Mouse (Mus musculus) erythroid progenitor cell, adult 5-6 weeks (primary cell): Measurements from ENCODE around the gene Rpl9-ps1. TPM values are rescaled to one million over a fixed set of nuclear protein-coding genes. Genes with fewer than 3 reads are reported as not detected.

ENCODE experiments used
- ATAC-seq: replicated peaks from 2 replicates; pipeline ENCODE4 v1.8.0; 2016; ENCODE audit warnings: moderate number of reproducible peaks, mild to moderate bottlenecking, moderate TSS enrichment, inconsistent platforms; ENCODE audit not compliant: poor library complexity, low FRiP score, severe bottlenecking
- total RNA-seq, 2 experiments: library from RNA; stranded (forward) in 1 of 2; stranded (reverse) in 1 of 2; fragments of 150-400 nt in 1 of 2; fragments of 186-747, 209-891 nt in 1 of 2; gene quantifications; 2 replicates each; pipeline versions ENCODE4 v1.2.3 to v1.2.4; 2015 to 2017; ENCODE audit warnings: low replicate concordance in 2 of 2

Rpl9-ps1 gene
- total RNA-seq, 2 experiments from 2014 or later = not detected

DNA sequence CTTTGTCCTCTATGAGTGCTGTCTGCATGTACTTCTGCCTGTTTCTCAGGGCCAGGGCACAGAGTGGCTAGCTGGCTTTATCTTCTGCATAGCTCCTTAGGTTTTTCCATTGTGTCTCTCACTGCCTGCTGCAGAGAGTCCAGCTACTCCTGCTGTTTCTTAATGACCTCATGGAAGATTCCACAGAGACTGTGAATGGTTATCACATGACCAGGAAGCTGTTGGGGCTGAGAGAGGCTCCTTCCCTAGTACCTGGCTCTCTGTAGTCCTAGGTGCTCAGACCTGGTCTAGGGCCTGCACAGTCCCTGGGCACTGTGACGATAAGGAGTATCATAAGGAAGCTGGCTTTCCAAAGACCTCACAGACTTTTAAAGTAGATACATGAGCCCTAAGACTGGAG lies 14.8 kb downstream of the Rpl9-ps1 start:
- no peak for ATAC-seq

- no peak for ATAC-seq
Measured at GRCm38 (mm10) chr11:83628808-83629207, 16.6 kb downstream of the Rpl9-ps1 start.

GRCm38 (mm10) chr11:83623586-83623985 lies 21.8 kb downstream of the Rpl9-ps1 start:
- ATAC-seq = no peak

DNA sequence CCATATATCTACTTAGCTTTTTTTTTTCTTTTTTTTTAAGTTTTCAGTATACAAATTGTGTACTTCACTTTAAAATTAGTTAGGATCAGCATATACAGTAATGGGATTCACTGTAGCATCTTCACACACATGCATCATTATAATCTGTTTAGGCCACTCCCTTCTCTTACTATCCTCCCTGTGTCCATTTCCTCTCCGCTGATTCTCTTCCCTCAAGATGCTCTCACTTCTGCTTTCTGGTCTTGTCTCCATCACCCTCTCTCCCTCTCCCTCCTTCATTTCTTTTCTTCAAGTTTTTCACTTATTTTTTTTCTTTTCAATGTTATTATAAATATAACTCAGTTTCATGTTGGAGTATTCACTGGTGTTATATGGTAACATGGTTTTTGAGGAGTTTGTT lies 26.4 kb downstream of the Rpl9-ps1 start:
- ATAC-seq = no peak

DNA sequence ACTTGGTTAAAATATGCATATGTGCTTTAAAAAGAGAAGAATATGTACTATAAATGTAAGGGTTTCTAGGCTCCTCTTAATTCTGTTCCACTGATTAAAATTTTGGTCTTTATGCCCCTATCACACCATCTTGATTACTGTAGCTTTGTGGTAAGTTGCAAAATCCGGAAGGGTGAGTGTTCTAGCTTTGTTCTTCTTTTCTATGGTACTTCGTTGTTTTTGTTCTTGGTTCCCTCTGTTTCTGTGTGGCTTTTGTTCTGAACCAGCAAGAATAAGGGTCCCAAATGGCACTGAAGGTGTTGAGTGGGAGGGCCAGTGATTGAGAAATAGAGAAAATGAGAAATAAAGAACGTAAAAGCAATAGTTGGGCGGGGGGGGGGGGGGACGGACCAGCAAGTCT lies 27.2 kb downstream of the Rpl9-ps1 start:
- no peak for ATAC-seq

- no peak for ATAC-seq
Measured at GRCm38 (mm10) chr11:83616586-83616985, 28.8 kb downstream of the Rpl9-ps1 start.

GRCm38 (mm10) chr11:83610900-83611299 lies 34.5 kb downstream of the Rpl9-ps1 start:
- no peak for ATAC-seq

GRCm38 (mm10) chr11:83606396-83606795 lies 39.0 kb downstream of the Rpl9-ps1 start:
- ATAC-seq = no peak

- no peak for ATAC-seq
Measured at GRCm38 (mm10) chr11:83605535-83605934, 39.9 kb downstream of the Rpl9-ps1 start.

DNA sequence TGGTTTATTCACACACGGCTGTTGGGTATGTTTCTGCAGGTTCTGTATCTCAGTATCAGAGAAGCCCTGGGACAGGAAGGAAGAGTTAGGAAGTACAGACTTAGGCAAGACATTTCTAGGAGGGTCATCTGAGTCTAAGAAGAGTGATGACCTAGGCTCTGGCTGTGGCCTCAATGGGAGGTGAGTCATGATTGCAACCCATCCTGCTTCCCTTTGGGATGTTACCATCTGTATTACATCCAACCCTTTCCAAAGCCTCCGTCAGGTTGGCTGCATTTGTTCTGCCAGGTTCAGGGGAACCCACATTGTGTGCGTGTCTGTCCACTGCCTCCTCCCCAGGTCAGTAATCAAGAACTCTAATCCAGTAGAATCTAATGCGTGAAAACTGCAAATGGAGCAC lies 40.7 kb downstream of the Rpl9-ps1 start:
- ATAC-seq = no peak

- ATAC-seq = no peak
Measured at GRCm38 (mm10) chr11:83603399-83603798, 42.0 kb downstream of the Rpl9-ps1 start.

- no peak for ATAC-seq
Measured at GRCm38 (mm10) chr11:83600576-83600975, 44.8 kb downstream of the Rpl9-ps1 start.

- ATAC-seq = no peak
Measured at GRCm38 (mm10) chr11:83598991-83599390, 46.4 kb downstream of the Rpl9-ps1 start.

DNA sequence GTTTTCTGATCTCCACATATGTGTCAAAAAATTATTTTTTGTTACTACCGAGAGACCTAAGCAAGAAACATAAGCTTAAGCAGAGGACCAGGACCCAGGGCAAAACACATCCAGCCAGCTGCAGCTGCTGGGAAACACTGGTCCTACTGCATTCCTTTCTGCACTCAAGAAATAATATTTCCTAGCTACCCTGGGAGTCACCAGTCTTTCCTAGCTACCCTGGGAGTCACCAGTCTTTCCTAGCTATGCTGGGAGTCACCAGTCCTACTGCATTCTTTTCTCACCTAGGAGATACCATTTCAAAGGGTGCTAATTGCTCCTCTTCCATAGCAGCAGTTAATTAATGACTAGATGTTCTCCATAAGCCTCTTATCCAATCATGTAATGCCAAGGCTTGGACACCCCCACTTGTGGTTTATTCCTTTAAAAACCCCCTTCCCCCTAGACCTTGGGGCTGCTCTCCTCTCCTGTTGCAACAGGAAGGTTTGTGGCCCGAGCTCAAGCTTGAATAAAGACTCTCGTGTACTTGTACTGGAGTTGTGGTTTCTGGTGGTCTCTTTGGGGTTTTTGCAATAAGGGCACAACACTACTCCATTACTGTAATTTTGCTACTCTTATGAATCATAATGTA lies 47.1 kb downstream of the Rpl9-ps1 start:
- no peak for ATAC-seq

- no peak for ATAC-seq
Measured at GRCm38 (mm10) chr11:83597796-83598195, 47.6 kb downstream of the Rpl9-ps1 start.

GRCm38 (mm10) chr11:83595669-83596455 lies 49.6 kb downstream of the Rpl9-ps1 start:
- no peak for ATAC-seq

Other genes with a start within 250 kb of the Rpl9-ps1 start
- gene Rasl10b, start 236.5 kb downstream of the Rpl9-ps1 start, total RNA-seq (2015; ENCODE audit: low replicate concordance) = not detected in 2 replicates
- 0.23 TPM in 1 of 2 replicates, not detected in the other for gene Rasl10b, start 236.5 kb downstream of the Rpl9-ps1 start, total RNA-seq (2017; ENCODE audit: low replicate concordance)
- gene Gas2l2, start 216.2 kb downstream of the Rpl9-ps1 start, total RNA-seq (2015; ENCODE audit: low replicate concordance) = not detected in 2 replicates
- not detected in 2 replicates for gene Gas2l2, start 216.2 kb downstream of the Rpl9-ps1 start, total RNA-seq (2017; ENCODE audit: low replicate concordance)
- 12.3 TPM in 1 of 2 replicates, not detected in the other for gene 1700020L24Rik, start 207.9 kb downstream of the Rpl9-ps1 start, total RNA-seq (2015; ENCODE audit: low replicate concordance)
- 4.0 and 4.7 TPM in 2 replicates for gene 1700020L24Rik, start 207.9 kb downstream of the Rpl9-ps1 start, total RNA-seq (2017; ENCODE audit: low replicate concordance)
- not detected in 2 replicates for gene Mmp28, start 182.6 kb downstream of the Rpl9-ps1 start, total RNA-seq (2015; ENCODE audit: low replicate concordance)
- 1.7 TPM in 1 of 2 replicates, not detected in the other for gene Mmp28, start 182.6 kb downstream of the Rpl9-ps1 start, total RNA-seq (2017; ENCODE audit: low replicate concordance)
- gene Taf15, start 172.5 kb downstream of the Rpl9-ps1 start, total RNA-seq (2015; ENCODE audit: low replicate concordance) = 47.2 and 59.5 TPM in 2 replicates
- gene Taf15, start 172.5 kb downstream of the Rpl9-ps1 start, total RNA-seq (2017; ENCODE audit: low replicate concordance) = 50.6 and 95.9 TPM in 2 replicates
- not detected in 2 replicates for gene Heatr9, start 123.4 kb downstream of the Rpl9-ps1 start, total RNA-seq (2015; ENCODE audit: low replicate concordance)
- 0.26 TPM in 1 of 2 replicates, not detected in the other for gene Heatr9, start 123.4 kb downstream of the Rpl9-ps1 start, total RNA-seq (2017; ENCODE audit: low replicate concordance)
- gene Ccl5, start 115.1 kb downstream of the Rpl9-ps1 start, total RNA-seq (2015; ENCODE audit: low replicate concordance) = 11.5 and 25.6 TPM in 2 replicates
- 4.6 TPM in 1 of 2 replicates, not detected in the other for gene Ccl5, start 115.1 kb downstream of the Rpl9-ps1 start, total RNA-seq (2017; ENCODE audit: low replicate concordance)
- 28.1 and 34.2 TPM in 2 replicates for gene Ccl9, start 67.0 kb downstream of the Rpl9-ps1 start, total RNA-seq (2015; ENCODE audit: low replicate concordance)
- gene Ccl9, start 67.0 kb downstream of the Rpl9-ps1 start, total RNA-seq (2017; ENCODE audit: low replicate concordance) = 7.1 and 35.4 TPM in 2 replicates
- 55.5 and 74.2 TPM in 2 replicates for gene Ccl6, start 52.5 kb downstream of the Rpl9-ps1 start, total RNA-seq (2015; ENCODE audit: low replicate concordance)
- 24.0 and 25.2 TPM in 2 replicates for gene Ccl6, start 52.5 kb downstream of the Rpl9-ps1 start, total RNA-seq (2017; ENCODE audit: low replicate concordance)
- 34.6 and 35.2 TPM in 2 replicates for gene Ccl3, start 3.7 kb upstream of the Rpl9-ps1 start, total RNA-seq (2015; ENCODE audit: low replicate concordance)
- gene Ccl3, start 3.7 kb upstream of the Rpl9-ps1 start, total RNA-seq (2017; ENCODE audit: low replicate concordance) = 16.3 and 19.1 TPM in 2 replicates
- gene Ccl4, start 17.0 kb upstream of the Rpl9-ps1 start, total RNA-seq (2015; ENCODE audit: low replicate concordance) = 7.1 and 12.6 TPM in 2 replicates
- 0.51 and 17.1 TPM in 2 replicates for gene Ccl4, start 17.0 kb upstream of the Rpl9-ps1 start, total RNA-seq (2017; ENCODE audit: low replicate concordance)
- 28.5 and 51.1 TPM in 2 replicates for gene Wfdc17, start 58.4 kb upstream of the Rpl9-ps1 start, total RNA-seq (2015; ENCODE audit: low replicate concordance)
- gene Wfdc17, start 58.4 kb upstream of the Rpl9-ps1 start, total RNA-seq (2017; ENCODE audit: low replicate concordance) = 15.7 TPM in 1 of 2 replicates, not detected in the other
- gene Wfdc18, start 63.4 kb upstream of the Rpl9-ps1 start, total RNA-seq (2015; ENCODE audit: low replicate concordance) = not detected in 2 replicates
- gene Wfdc18, start 63.4 kb upstream of the Rpl9-ps1 start, total RNA-seq (2017; ENCODE audit: low replicate concordance) = not detected in 2 replicates
- gene Wfdc21, start 101.3 kb upstream of the Rpl9-ps1 start, total RNA-seq (2015; ENCODE audit: low replicate concordance) = 132 and 167 TPM in 2 replicates
- 99.0 and 117 TPM in 2 replicates for gene Wfdc21, start 101.3 kb upstream of the Rpl9-ps1 start, total RNA-seq (2017; ENCODE audit: low replicate concordance)
- 2.9 and 4.7 TPM in 2 replicates for gene Heatr6, start 108.1 kb upstream of the Rpl9-ps1 start, total RNA-seq (2015; ENCODE audit: low replicate concordance)
- gene Heatr6, start 108.1 kb upstream of the Rpl9-ps1 start, total RNA-seq (2017; ENCODE audit: low replicate concordance) = 1.5 and 3.3 TPM in 2 replicates
- not detected in 2 replicates for gene Hnf1b, start 204.4 kb upstream of the Rpl9-ps1 start, total RNA-seq (2015; ENCODE audit: low replicate concordance)
- gene Hnf1b, start 204.4 kb upstream of the Rpl9-ps1 start, total RNA-seq (2017; ENCODE audit: low replicate concordance) = not detected in 2 replicates